Mouse (Mus musculus) telencephalon, adult 2 months (tissue): ENCODE measurements around the gene Aadat.
"Not testable (repeated sequence)": the region's sequence is repeated elsewhere in the genome, so short reads cannot be mapped to it uniquely, and the experiment has no call there.

ENCODE experiments used
- DNase-seq: peaks from one replicate; pipeline ENCODE4 v3.0.0-alpha.2; 2011; ENCODE audit warnings: low read depth, low spot score

The Aadat gene

DNA sequence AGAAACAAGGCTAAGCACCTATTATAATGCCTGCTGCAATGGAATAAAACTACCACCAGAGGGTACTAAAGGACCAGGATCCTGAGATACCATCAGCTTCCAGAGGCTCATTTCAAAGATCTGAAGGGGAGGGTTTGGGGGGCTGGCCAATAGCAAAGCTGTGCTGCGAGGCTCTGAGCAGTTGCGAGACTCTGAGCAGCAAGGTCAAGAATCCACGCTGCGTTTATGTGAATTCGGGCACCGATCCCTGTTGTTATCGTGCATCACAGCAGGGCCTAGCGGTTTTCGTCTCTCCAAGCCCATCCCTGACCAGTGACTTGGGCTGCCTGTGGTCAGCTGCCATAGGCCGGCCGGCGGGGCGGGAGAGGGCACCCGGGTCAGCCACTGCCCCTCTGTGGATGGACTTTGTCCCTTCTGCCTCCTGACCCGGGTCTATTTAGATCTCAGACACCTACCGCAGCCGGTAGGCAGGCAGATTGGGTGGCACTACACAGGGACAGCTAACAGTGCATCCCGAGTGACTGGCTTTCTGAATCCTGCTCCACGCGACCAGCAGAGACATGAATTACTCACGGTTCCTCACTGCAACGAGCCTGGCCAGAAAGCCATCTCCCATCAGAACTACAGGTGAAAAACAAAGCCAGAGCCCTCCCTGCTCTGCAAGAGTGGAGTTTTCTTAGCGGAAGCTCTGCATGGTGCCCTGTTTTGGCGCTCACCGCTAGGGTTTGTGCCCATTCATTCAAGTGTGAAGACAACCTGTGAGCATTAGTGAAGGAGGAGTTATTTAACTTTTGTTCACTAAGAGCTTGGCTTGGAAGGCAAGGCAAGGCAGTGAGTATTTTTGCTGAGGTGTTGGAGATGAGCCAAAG is at the start of gene Aadat:
TSS of gene Aadat (plus strand) at position 280 of the 869 bp plus-strand sequence.
- peak; percentile 70 for DNase-seq

DNA sequence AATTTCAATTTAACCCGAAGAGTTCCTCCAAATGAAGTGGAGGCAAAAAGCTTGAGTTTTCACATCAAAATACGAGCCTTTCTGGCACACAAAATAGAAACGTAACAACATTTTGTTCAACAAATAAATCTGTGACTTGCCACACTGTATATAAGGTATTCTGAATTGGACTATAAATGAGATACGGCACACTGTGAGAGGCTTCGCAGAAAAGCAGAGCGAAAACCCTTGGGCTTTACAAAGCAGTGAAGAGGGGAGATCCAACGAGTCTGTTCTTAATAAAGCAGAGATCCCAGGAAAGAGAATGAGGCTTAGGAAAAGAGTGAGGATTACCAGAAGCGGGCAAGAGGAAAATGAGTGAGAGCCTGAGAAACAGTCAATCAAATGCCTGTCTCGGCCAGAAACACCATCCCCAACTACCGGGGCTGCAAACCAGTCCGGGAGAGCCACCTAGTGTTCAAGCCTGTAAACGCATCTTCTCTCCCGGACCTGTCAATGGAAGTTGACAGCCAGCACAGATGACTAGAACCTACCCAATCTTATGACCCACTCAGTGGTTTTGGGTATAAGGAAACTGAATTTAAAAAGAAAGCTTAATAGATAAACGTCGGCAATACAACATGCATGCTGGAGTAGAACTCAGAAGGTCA is 38.9 kb upstream of the Aadat start:
- peak; percentile 47 for DNase-seq

DNA sequence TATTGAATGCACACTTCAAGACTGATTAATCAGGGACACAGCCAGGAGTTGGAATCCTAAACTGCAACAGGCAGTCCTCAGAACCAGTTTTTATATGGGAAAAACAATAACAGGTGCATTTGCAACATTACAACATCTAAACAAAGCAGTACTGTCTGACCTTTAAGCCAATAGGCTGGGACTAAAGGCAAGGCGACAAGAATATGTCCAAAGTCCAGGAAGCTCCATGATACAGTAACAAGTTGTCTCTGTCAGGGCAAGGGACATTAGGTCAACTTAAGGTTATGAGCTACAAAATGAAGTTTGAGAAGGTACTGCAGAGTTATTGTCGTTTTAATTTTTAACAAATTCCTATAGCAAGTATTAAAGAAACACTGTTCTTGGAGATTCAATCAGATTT is 15.6 kb upstream of the Aadat start:
- DNase-seq = no peak

DNA sequence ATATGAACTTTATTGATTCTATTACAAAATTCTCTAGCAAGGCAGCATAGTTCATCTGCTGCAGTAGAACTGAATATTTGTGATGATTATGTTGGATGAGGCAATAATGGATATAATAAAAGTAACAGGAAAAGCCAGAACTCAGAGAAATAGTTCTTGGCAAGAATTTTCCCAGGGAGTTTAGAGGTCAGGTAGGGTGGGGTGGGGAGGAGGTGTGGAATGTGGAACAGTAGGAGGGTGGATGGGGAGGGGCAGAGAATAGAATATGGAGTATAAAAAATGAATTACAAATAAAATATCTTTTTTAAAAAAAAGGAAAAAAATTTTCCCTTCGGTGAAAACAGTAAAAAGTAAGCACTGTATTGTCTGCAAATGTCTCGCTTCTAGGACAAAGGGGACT is 13.9 kb upstream of the Aadat start:
- DNase-seq = no peak

DNA sequence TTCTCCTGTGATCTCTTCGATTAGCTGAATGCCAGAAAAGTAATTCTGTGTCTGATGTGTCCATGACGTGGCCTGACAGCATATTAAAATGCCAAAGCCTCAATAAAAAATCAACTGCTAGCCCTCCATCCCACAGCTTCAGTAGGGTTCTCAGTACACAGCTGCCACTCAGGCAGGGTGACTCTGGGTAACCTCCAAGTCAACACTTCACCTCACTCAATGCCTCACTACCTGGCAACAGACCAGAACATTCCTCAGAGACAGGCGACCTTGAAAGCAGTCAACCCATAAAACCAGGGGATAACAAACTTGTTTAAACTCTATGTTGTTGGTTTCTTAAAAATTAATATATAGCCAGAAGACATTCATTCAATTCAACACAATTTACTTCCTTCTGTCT is 13.3 kb upstream of the Aadat start:
- DNase-seq = no peak

DNA sequence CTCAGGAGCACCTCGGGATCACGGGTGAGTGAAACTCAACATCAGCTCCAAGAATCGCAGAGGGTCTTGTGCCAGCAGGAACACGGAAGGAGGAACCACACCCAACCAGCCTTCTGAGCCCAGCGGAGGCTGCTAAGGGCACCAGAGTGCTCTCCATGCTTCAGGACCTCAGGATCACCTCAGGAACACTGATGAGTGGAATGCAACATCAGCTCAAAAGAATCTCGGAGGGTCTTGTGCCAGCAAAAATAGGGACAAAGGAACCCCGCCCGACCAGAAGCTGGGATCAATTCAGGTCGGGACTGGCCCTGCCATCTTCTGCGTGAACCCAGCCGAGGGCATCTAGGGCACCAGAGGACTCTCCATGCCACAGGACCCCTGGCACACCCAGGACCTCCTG is 11.1 kb upstream of the Aadat start:
- DNase-seq = no peak

DNA sequence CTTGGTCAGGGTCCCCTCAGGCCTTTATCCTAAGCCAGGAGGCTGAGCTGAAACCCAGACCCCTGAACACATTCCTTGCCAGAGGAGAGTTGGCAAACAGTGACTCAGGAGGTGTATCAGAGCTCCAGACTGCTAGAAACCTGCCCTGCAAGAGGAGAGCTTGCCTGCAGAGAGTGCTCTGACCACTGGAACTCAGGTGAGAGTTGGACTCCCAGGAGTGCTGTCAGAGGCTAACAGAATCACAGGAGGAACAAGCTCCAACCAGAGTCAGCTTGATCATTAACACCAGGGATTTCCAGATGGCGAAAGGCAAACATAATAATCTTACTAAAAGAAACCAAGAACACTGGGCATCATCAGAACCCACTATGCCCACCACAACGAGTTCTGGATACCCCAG is 10.7 kb upstream of the Aadat start:
- DNase-seq = not testable (repeated sequence)

DNA sequence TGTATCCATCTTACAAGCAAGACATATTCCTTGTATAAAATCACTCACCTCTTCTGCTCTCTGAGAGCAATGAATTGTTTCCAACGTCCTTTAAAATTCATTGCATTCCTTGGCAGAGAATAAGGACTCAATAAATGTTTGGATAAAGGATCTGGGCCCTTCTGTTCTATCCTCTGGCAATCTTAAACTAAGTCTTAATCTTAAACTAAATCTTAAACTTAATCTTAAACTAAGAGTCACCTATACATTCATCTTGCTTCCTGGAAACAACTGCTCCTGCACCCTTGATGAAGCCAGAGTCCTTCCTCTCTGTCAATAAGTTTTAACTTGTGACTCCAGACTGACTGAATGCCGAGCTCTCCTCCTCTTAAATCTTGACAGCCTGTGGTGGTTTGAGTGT is 2.6 kb upstream of the Aadat start, which contains the start of gene Gm10283:
TSS of gene Gm10283 (minus strand) at position 101 of the 400 bp plus-strand sequence.
- DNase-seq = no peak

DNA sequence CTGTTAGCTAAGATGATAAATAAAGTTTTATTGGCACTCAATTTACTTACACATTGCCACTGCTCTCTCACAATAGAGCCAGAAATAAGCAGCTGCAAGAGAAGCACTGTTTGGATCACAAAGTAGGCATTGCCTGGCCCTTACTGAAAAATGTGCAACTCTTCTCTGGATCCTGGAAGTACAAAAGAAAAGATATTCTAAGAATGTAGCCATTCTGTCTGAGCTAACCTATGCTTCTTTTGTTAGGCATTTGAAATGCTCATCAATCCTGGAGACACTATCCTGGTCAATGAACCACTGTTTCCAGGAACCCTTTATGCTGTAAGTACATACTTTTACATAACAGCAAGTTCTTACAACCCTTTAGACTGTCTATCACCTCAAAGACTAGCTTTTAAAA is 12.6 kb downstream of the Aadat start:
- no peak for DNase-seq

DNA sequence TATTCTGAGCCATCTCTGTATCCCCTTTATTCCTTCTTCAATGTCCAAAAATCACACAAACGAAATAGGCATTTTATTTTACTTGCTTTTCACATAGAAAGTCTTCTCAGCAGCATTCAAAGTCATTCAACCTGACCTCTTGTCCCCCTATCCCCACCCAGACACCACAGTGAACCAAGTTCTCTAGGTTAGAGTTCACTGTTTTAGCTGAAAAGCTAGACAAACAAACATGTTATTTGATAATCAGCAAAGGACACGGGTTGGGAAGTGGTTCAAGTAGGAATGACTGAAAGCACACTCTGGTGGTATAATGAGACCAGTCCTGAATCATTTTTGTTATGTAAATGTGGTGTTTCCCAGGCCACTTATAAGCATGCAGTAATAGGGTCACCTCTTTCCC is 29.2 kb downstream of the Aadat start:
- no peak for DNase-seq

DNA sequence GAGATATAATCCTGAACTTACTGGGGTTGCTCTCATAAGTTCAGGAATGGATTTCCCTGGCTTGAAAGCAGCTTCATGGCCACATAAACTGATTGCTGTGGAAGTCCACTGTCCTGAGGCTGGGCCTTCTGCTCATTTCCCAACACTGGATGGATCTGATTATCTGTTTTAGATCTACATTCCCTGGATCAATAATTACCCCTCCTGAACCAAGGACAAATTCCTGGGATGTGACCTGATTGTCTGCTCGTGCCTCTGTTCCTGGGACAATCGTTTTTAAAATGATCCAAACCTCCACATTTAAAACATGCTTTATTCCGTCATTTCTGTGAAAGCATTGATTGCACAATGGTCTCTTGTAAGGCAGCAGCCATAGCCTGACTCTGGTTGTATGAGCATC is 61.1 kb downstream of the Aadat start:
- DNase-seq = no peak

DNA sequence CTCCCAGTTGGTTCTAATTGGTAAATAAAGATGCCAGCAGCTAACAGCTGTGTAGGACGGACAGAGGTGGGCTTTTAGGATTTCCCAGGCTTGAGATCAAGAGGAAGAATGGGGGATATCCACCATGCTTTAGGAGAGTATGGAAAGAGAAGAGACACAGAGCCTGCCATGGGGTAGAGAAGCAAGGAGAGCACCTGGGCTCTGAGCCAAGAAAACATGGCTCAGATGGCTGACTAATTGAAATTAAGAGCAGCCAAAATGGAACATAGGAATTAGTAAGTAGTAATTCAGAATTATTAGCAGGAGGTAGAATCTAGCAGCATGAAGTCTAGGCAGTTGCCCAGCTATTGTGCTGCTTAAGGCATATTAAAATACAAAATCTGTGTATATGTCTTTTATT is 71.5 kb downstream of the Aadat start:
- DNase-seq = no peak

DNA sequence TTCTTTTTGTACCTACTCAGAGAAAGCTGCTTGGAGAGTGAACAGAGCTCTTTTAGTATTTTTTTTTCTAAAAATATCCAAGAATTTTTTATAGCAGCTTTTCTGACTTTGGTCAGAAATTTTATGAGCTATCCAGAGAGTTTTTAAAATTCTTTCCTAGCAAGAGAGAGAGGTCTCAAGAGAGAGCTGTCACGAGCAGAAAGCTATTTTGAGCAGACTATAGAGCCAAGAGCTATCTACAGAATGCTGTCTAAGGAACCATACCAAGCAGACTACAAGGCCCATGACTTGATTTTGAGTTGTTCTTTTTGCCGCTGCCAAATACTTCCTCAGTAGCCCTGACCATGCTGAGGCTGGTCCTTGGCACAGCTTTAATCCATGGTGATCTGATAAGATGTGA is 77.6 kb downstream of the Aadat start:
- peak; percentile 26 for DNase-seq

DNA sequence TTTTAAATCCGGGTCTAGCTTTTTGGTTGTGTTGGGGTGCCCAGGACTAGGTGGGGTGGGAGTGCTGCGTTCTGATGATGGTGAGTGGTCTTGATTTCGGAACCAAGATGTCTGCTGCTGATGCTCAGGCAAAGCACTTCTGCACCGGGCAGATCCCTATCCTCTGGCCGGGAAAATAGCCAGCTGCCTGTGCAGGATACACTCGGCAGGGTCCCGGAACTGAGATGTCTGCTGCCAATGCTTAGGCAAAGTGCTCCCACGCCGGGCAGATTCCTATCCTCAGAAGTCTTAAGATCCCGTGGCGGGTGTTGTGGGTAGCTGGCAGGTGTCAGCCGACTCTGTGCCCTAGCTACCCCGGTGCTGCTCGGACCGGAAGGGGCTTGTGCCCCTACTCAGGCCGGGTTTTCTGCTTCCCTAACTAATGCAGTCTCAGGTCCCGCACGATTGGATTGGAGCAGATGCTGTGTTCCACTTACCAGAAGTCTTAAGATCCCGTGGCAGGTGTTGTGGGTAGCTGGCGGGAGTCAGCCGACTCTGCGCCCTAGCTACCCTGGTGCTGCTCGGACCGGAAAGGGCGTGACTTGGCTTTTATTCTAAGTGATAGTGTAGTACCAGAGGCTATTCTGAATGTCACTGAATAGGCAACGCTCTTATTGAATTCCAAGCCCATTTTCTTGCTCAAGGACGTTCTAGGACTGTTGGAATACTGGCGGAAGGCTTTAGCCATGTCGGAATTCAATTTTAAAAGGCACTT is 85.8 kb downstream of the Aadat start:
- DNase-seq = not testable (repeated sequence)

DNA sequence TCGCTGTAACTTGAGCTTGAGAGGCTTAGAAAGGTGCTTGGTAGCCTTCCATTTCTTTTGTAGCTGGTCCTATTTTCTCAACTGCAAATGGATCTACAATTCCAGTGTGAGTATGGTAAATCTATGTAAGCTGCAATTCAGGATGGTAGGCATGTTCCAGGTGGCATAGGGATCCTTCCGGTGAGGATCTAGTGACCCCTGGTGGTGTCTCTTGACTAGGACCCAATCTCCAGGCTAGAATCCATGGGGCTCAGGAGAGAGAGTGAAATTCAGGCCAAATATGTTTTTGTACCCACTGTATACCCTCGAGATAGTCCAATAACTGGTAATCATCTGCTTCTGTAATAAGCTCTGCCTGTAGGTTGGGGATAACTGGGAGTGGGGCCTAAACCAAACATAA is 89.0 kb downstream of the Aadat start:
- no peak for DNase-seq
